Mouse (Mus musculus) T-helper 2 cell (primary cell): Measurements from ENCODE around the gene Foxp2.

Experiments
- in situ Hi-C: fragments of 300-600 bp; cut with MboI, MseI; formaldehyde crosslinking; loops from one replicate; pipeline ENCODE4 v1.15.1; 2025; ENCODE audit warnings: high pct_unique_total_duplicates

The Foxp2 gene

GRCm38 (mm10) chr6:15370827-15371226 lies 469.7 kb downstream of the Foxp2 start:
- in situ Hi-C loops = no loop called here

GRCm38 (mm10) chr6:15373621-15374020 lies 472.5 kb downstream of the Foxp2 start:
- in situ Hi-C loops = no loop called here

- in situ Hi-C loops = no loop called here
Observed at GRCm38 (mm10) chr6:15378261-15378660, 477.1 kb downstream of the Foxp2 start.

GRCm38 (mm10) chr6:15396462-15396861 lies 495.3 kb downstream of the Foxp2 start:
- in situ Hi-C loops = no loop called here

GRCm38 (mm10) chr6:15397485-15397884 lies 496.3 kb downstream of the Foxp2 start:
- in situ Hi-C loops = no loop called here

- in situ Hi-C loops = no loop called here
Observed at GRCm38 (mm10) chr6:15401138-15401537, 500.0 kb downstream of the Foxp2 start.

GRCm38 (mm10) chr6:15402026-15402425 lies 500.9 kb downstream of the Foxp2 start:
- in situ Hi-C loops = no loop called here

GRCm38 (mm10) chr6:15415099-15415498 lies 514.0 kb downstream of the Foxp2 start:
- in situ Hi-C loops = no loop called here

- in situ Hi-C loops = no loop called here
Observed at GRCm38 (mm10) chr6:15459701-15460100, 558.6 kb downstream of the Foxp2 start.

- in situ Hi-C loops = no loop called here
Observed at GRCm38 (mm10) chr6:15463390-15463789, 562.2 kb downstream of the Foxp2 start.

GRCm38 (mm10) chr6:15465471-15465870 lies 564.3 kb downstream of the Foxp2 start:
- in situ Hi-C loops = no loop called here

GRCm38 (mm10) chr6:15466634-15467033 lies 565.5 kb downstream of the Foxp2 start:
- in situ Hi-C loops = no loop called here

GRCm38 (mm10) chr6:15486909-15487308 lies 585.8 kb downstream of the Foxp2 start:
- in situ Hi-C loops = no loop called here
